Mouse (Mus musculus): ENCODE measurements around the gene Ankrd34a. TPM values are rescaled to one million over a fixed set of nuclear protein-coding genes. Genes with fewer than 3 reads are reported as not detected.

The Ankrd34a gene
- total RNA-seq (2021) = 1 to 10 TPM in 1 of 2 experiments, under 1 TPM in 1; 0.66 to 1.9 TPM
- long read RNA-seq, experiment 1 = 0 reads
- long read RNA-seq, experiment 2, partial matches to known transcripts = 0 of 2 reads
- long read RNA-seq, experiment 2, other reads (novel, unspliced or antisense) = 0 of 2 reads

- intact Hi-C loops (cut with DNase I; ENCODE audit: low total_unique reads) = loop anchor here (5.0 kb wide), 1 partner anchor 36 kb away; no protein-coding TSS in a partner anchor
- DNase-seq = peak; percentile 63
Measured at GRCm38 (mm10) chr3:96596228-96596707, at the start of gene Ankrd34a. TSS of gene Ankrd34a (plus strand) at chr3:96596636.

DNA sequence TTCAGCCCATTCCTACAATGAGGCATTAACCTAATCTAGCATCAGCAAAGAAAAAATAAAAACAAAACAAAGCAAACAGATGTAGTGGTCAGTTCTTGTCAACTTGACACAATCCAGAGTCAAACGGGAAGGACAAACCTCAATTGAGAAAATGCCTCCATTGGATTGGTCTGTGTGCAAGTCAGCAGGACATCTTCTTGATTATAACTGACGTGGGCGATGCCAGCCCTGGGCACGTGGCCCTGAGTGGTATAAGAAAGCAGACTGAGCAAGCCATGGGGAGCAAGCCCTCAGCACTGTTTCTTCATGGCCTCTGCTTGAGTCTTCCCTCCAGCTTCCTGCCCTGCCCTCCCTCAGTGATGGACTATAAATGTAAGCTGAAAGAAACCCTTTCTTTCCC is 49.6 kb upstream of the Ankrd34a start:
- DNase-seq = no peak

GRCm38 (mm10) chr3:96547389-96547960 is 49.0 kb upstream of the Ankrd34a start:
- DNase-seq = peak; percentile 78
- intact Hi-C loops (cut with DNase I; ENCODE audit: low total_unique reads) = loop anchor here (5.0 to 10.0 kb wide), 2 partner anchors 95 to 157 kb away; partner anchors contain the start of gene Nudt17

More for the DNA sequence above, 49.6 kb upstream of the Ankrd34a start:
- intact Hi-C loops (cut with DNase I; ENCODE audit: low total_unique reads) = loop anchor here (5.0 to 10.0 kb wide), 2 partner anchors 95 to 158 kb away; partner anchors contain the start of gene Nudt17

- intact Hi-C loops (cut with DNase I; ENCODE audit: low total_unique reads) = loop anchor here (2.0 to 10.0 kb wide), 3 partner anchors 32 to 156 kb away; partner anchors contain the start of gene Nudt17
- no peak for DNase-seq
Measured at GRCm38 (mm10) chr3:96548824-96549223, 47.6 kb upstream of the Ankrd34a start.

DNA sequence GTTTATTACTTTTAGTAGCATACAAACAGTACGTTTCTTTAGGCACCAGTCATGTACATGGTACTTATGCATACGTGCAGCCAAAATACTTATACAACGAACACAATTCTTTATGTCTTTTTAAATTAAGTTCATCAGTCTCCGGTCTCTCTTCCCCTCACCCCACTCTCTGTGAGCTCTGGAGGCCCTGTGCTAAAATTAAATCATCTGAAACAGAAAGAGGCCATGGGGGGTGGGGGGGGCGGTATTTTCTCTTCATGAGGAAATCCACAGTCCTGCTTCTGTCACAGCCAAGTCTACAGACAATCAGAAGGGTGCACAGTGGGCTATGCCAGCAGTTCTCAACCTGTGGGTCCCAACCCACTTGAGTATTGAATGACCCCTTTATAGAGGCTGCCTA is 47.1 kb upstream of the Ankrd34a start:
- intact Hi-C loops (cut with DNase I; ENCODE audit: low total_unique reads) = loop anchor here (2.0 to 10.0 kb wide), 3 partner anchors 31 to 155 kb away; partner anchors contain the start of gene Nudt17
- DNase-seq = no peak

DNA sequence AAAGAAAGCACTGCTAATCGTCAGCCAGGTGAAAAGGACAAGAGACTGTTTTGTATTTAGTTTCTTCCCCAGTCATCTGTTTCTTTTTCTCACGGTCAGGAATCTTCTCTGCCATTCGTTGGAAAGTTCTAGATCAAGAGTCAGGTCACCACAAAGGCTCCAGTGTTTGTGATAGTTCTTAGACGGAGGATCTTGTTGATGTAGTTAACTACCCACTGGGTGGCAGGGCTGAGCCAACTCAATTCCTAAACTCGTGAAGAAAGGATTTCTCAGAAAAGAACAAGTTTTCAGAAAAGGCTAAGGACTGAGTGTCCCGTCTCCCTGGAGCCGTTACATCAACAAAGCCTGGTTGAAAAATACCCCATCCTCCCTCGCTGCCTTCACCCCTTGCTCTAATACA is 45.2 kb upstream of the Ankrd34a start:
- intact Hi-C loops (cut with DNase I; ENCODE audit: low total_unique reads) = no loop called here

GRCm38 (mm10) chr3:96551890-96552289 is 44.5 kb upstream of the Ankrd34a start:
- DNase-seq = no peak
- intact Hi-C loops (cut with DNase I; ENCODE audit: low total_unique reads) = no loop called here

More for the DNA sequence above, 45.2 kb upstream of the Ankrd34a start:
- peak; percentile 59 for DNase-seq

DNA sequence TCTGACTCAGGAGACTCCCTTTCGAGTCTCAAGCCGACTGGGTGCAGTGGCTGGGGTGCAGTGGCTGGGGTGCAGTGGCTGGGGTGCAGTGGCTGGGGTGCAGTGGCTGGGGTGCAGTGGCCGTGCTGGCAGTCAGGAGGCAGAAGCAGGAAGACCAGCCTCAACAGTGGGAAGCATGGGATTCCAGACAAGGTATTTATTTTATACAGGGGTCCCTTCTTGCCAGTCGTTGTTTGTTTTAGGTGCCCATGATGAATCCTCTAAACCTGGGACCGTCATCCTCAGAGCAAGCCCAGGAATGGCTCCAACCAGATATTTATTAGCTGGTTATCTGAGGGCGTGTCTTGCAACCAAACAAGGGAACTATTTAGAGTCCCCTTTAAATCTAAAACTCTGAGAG is 42.8 kb upstream of the Ankrd34a start:
- intact Hi-C loops (cut with DNase I; ENCODE audit: low total_unique reads) = no loop called here

GRCm38 (mm10) chr3:96554251-96554650 is 42.2 kb upstream of the Ankrd34a start:
- DNase-seq = no peak

More for the DNA sequence above, 42.8 kb upstream of the Ankrd34a start:
- no peak for DNase-seq

GRCm38 (mm10) chr3:96555041-96555596 is 41.3 kb upstream of the Ankrd34a start:
- intact Hi-C loops (cut with DNase I; ENCODE audit: low total_unique reads) = no loop called here
- DNase-seq = peak; percentile 76

More at GRCm38 (mm10) chr3:96554251-96554650, 42.2 kb upstream of the Ankrd34a start:
- intact Hi-C loops (cut with DNase I; ENCODE audit: low total_unique reads) = no loop called here

DNA sequence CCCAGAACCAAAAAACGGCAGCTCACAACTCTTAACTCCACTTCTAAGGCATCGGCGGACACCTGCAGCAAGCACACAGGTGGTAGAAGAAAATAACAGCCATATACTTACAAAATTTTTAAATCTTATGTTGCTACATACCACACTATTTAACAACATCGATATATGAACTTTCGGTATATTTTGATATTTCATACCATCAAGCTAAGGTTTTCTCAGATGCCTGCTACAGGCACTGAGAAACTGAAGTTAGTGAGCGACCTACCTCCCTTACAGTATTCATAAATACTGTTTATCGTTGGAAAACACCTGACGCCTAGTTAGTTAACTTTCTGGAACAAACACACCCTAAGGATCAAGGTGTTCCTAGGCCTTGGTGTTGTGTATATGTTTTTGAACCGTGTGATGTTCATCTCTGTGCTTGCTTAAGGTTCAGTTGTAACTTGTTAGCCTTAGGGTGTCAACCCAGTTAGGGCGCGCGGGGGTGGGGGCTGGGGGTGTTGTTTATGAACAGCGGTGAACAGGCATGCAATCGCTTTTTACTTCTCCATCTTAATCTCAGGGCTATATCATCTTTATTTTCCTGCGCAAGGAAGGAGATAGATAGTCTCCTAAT is 40.3 kb upstream of the Ankrd34a start:
- intact Hi-C loops (cut with DNase I; ENCODE audit: low total_unique reads) = no loop called here
- DNase-seq = no peak

GRCm38 (mm10) chr3:96556651-96557635 is 39.5 kb upstream of the Ankrd34a start:
- intact Hi-C loops (cut with DNase I; ENCODE audit: low total_unique reads) = no loop called here
- DNase-seq = peak; percentile 44

- DNase-seq = peak; percentile 100
- intact Hi-C loops (cut with DNase I; ENCODE audit: low total_unique reads) = no loop called here
Measured at GRCm38 (mm10) chr3:96557694-96558093, 38.7 kb upstream of the Ankrd34a start, which contains the start of gene Txnip. TSS of gene Txnip (plus strand) at chr3:96557957.

DNA sequence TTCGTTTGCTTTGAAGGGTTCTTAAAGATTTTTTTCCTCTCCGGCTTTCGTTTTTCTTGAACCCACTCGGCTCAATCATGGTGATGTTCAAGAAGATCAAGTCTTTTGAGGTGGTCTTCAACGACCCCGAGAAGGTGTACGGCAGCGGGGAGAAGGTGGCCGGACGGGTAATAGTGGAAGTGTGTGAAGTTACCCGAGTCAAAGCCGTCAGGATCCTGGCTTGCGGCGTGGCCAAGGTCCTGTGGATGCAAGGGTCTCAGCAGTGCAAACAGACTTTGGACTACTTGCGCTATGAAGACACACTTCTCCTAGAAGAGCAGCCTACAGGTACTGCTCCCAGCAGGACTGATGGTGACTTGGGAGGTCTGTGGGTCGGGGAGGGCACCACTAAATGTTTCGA is 38.3 kb upstream of the Ankrd34a start:
- DNase-seq = no peak
- intact Hi-C loops (cut with DNase I; ENCODE audit: low total_unique reads) = no loop called here

DNA sequence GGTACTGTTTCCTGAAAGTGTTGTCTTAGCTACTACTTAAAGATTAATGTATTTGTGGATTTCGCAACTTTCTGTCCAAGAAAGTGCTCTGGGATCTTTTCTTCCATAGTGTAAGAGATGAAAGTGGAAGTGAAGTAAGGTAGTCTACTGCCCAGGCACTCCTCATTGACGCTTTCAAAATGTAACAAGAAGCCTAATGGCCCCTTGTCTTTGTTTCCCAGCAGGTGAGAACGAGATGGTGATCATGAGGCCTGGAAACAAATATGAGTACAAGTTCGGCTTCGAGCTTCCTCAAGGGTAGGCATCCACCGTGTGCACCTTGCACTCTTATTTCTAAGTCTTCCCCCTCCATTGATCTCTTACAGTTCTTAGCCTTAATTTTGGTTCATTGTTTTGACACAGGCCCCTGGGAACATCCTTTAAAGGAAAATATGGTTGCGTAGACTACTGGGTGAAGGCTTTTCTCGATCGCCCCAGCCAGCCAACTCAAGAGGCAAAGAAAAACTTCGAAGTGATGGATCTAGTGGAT is 37.7 kb upstream of the Ankrd34a start:
- intact Hi-C loops (cut with DNase I; ENCODE audit: low total_unique reads) = no loop called here
- no peak for DNase-seq

- intact Hi-C loops (cut with DNase I; ENCODE audit: low total_unique reads) = no loop called here
- no peak for DNase-seq
Measured at GRCm38 (mm10) chr3:96559398-96559910, 37.0 kb upstream of the Ankrd34a start.

DNA sequence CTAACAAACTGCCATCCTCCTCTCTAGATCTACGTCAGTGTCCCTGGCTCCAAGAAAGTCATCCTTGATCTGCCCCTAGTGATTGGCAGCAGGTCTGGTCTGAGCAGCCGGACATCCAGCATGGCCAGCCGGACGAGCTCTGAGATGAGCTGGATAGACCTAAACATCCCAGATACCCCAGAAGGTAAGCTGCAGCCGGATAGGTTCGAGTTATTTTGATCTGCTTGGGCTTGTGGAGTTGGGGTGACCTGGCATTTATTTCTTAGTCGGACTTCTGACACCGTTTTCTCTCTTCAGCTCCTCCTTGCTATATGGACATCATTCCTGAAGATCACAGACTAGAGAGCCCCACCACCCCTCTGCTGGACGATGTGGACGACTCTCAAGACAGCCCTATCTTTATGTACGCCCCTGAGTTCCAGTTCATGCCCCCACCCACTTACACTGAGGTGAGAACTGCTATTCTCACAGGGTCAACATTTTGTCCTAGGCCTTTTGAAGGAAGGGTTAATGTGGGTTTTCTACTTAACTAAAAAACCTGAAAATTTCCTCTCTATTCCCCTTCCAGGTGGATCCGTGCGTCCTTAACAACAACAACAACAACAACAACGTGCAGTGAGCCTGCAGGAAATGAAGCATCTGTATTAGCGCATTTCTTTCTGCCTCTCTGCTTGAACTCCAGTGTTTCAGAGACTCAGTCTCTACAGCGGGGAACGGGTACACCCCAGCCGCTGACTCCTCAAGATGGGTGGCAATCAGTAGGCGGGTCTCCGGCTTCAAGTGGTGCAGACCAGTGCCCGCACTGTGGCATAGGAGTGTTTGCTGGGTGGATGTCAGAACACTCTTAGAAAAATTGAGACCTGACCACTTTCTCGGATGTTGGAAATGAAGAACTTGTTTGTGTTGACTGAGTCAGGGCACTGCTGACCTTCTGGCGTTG is 36.3 kb upstream of the Ankrd34a start:
- intact Hi-C loops (cut with DNase I; ENCODE audit: low total_unique reads) = no loop called here
- no peak for DNase-seq
